Mouse (Mus musculus) embryonic fibroblast, embryonic 13.5 days (primary cell): ENCODE results near the gene Celf5. TPM values are rescaled to one million over a fixed set of nuclear protein-coding genes. Genes with fewer than 3 reads are reported as not detected.

Experiments
- H3K27ac ChIP-seq: 2 replicates; pipeline ENCODE4 v1.5.1; 2012; ENCODE audit warnings: low read length, control low read depth, inconsistent platforms; ENCODE audit not compliant: insufficient read depth
- H3K4me1 ChIP-seq: 2 replicates; pipeline ENCODE4 v1.6.1; 2011; ENCODE audit warnings: low read length; ENCODE audit not compliant: control insufficient read depth, insufficient read depth
- H3K4me3 ChIP-seq: 2 replicates; pipeline ENCODE4 v1.5.1; 2011; ENCODE audit warnings: mild to moderate bottlenecking, control low read depth, low read length; ENCODE audit not compliant: insufficient read depth
- CTCF ChIP-seq: IDR thresholded peaks from 2 replicates; pipeline ENCODE4 v1.5.1; 2011; ENCODE audit warnings: mild to moderate bottlenecking, control low read depth, low read length, moderate library complexity, borderline replicate concordance; ENCODE audit not compliant: insufficient read depth
- POLR2A ChIP-seq: IDR thresholded peaks from 2 replicates; pipeline ENCODE4 v1.6.1; 2011; ENCODE audit warnings: low read depth, mild to moderate bottlenecking, control low read depth, low read length, moderate library complexity
- polyA plus RNA-seq: library from polyadenylated mRNA; stranded (reverse); fragments of >200 nt; gene quantifications from 2 replicates; pipeline ENCODE4 v1.2.4, GENCODE M21; 2011; ENCODE audit warnings: low read depth; ENCODE audit not compliant: missing spikeins, insufficient read length

Celf5 gene
- polyA plus RNA-seq, 1 experiment: 4.4 TPM

GRCm38 (mm10) chr10:81429092-81429491 is 53.4 kb downstream of the Celf5 start:
- no peak overlapping the region for H3K4me3 ChIP-seq
- peaks cover 2% of the 10 kb centered on the region; the same call in 1 of the 2 replicates for H3K4me1 ChIP-seq
- TF ChIP-seq POLR2A (no peak), CTCF (no peak)
- no peak overlapping the region for H3K27ac ChIP-seq

- peaks cover 2% of the 10 kb centered on the region; the same call in 1 of the 2 replicates for H3K4me1 ChIP-seq
- TF ChIP-seq POLR2A (no peak), CTCF (no peak)
- no peak overlapping the region for H3K4me3 ChIP-seq
- H3K27ac ChIP-seq: no peak overlapping the region
Measured at GRCm38 (mm10) chr10:81428507-81428870, 54.0 kb downstream of the Celf5 start.

GRCm38 (mm10) chr10:81427804-81428506 is 54.6 kb downstream of the Celf5 start:
- H3K4me1 ChIP-seq: peaks cover 2% of the 10 kb centered on the region; the same call in 1 of the 2 replicates
- H3K4me3 ChIP-seq: no peak overlapping the region

GRCm38 (mm10) chr10:81427327-81427726 is 55.2 kb downstream of the Celf5 start:
- peaks cover 2% of the 10 kb centered on the region; the same call in 1 of the 2 replicates for H3K4me1 ChIP-seq
- H3K4me3 ChIP-seq: peak overlapping the region; percentile 73; the same call in 1 of the 2 replicates
- no peak for TF ChIP-seq CTCF
- no peak for TF ChIP-seq POLR2A
- H3K27ac ChIP-seq: no peak overlapping the region

More at GRCm38 (mm10) chr10:81427804-81428506, 54.6 kb downstream of the Celf5 start:
- H3K27ac ChIP-seq: no peak overlapping the region
- TF ChIP-seq POLR2A (no peak), CTCF (no peak)

- peaks cover 2% of the 10 kb centered on the region; the same call in 1 of the 2 replicates for H3K4me1 ChIP-seq
- no peak for TF ChIP-seq CTCF
- TF ChIP-seq POLR2A: peak; percentile 67
- peak overlapping the region; percentile 90 for H3K27ac ChIP-seq
- H3K4me3 ChIP-seq: peak overlapping the region; percentile 73
Measured at GRCm38 (mm10) chr10:81426897-81427296, 55.6 kb downstream of the Celf5 start.

- TF ChIP-seq POLR2A: no peak
- no peak for TF ChIP-seq CTCF
- Histone ChIP-seq H3K4me1 (peaks cover 2% of the 10 kb centered on the region; the same call in 1 of the 2 replicates), H3K27ac (peak overlapping the region; percentile 90)
Measured at GRCm38 (mm10) chr10:81426081-81426671, 56.3 kb downstream of the Celf5 start.

GRCm38 (mm10) chr10:81425236-81425850 is 57.2 kb downstream of the Celf5 start:
- Histone ChIP-seq H3K4me1 (peaks cover 2% of the 10 kb centered on the region; the same call in 1 of the 2 replicates), H3K4me3 (peak overlapping the region; percentile 73), H3K27ac (peak overlapping the region; percentile 90)
- peak; percentile 53; the same call in 1 of the 2 replicates for TF ChIP-seq POLR2A
- no peak for TF ChIP-seq CTCF

More at GRCm38 (mm10) chr10:81426081-81426671, 56.3 kb downstream of the Celf5 start:
- H3K4me3 ChIP-seq: peak overlapping the region; percentile 73

- peaks cover 2% of the 10 kb centered on the region; the same call in 1 of the 2 replicates for H3K4me1 ChIP-seq
- peak; percentile 23 for TF ChIP-seq POLR2A
- TF ChIP-seq CTCF: no peak
- peak overlapping the region; percentile 90 for H3K27ac ChIP-seq
- H3K4me3 ChIP-seq: peak overlapping the region; percentile 73
Measured at GRCm38 (mm10) chr10:81424246-81425051, 58.1 kb downstream of the Celf5 start.
